Mouse (Mus musculus) neutrophil, adult 83 days (primary cell): ENCODE measurements around the gene Mrpl52. TPM values are rescaled to one million over a fixed set of nuclear protein-coding genes. Genes with fewer than 3 reads are reported as not detected.

Experiments
- total RNA-seq, 2 experiments: library from RNA; stranded (reverse); gene quantifications; one replicate each; pipeline ENCODE4 v1.2.4; 2023

The Mrpl52 gene
- 10 to 100 TPM; 38.9 to 39.9 TPM for total RNA-seq

GRCm38 (mm10) chr14:54426689-54427398, at the start of gene Mrpl52:
TSS of gene Mrpl52 (plus strand) at chr14:54426909.

GRCm38 (mm10) chr14:54417623-54418081, 9.1 kb upstream of the Mrpl52 start, which contains the start of gene Slc7a7:
TSS of gene Slc7a7 (minus strand) at chr14:54417780.

GRCm38 (mm10) chr14:54431334-54432077, 4.8 kb downstream of the Mrpl52 start, which contains the start of gene Mmp14:
TSS of gene Mmp14 (plus strand) at chr14:54431612.

GRCm38 (mm10) chr14:54463959-54464292, 37.2 kb downstream of the Mrpl52 start, which contains the start of gene Lrp10:
TSS of gene Lrp10 (plus strand) at chr14:54464137.

GRCm38 (mm10) chr14:54475941-54476844, 49.5 kb downstream of the Mrpl52 start, which contains the start of gene Rem2:
TSS of gene Rem2 (plus strand) at chr14:54476100.

Other genes with a start within 250 kb of the Mrpl52 start
- gene Dad1, start 172.8 kb upstream of the Mrpl52 start, total RNA-seq: 10 to 100 TPM; 60.7 to 65.5 TPM
- 10 to 100 TPM; 18.0 to 19.4 TPM for gene Abhd4, start 172.7 kb upstream of the Mrpl52 start, total RNA-seq
- not detected for gene Olfr49, start 142.0 kb upstream of the Mrpl52 start, total RNA-seq
- 10 to 100 TPM; 39.9 to 43.0 TPM for gene Oxa1l, start 66.1 kb upstream of the Mrpl52 start, total RNA-seq
- gene Slc7a7, start 9.1 kb upstream of the Mrpl52 start, total RNA-seq: 10 to 100 TPM; 20.7 to 26.1 TPM
- gene Mmp14, start 4.7 kb downstream of the Mrpl52 start, total RNA-seq: 1 to 10 TPM; 1.1 to 2.8 TPM
- gene Lrp10, start 37.2 kb downstream of the Mrpl52 start, total RNA-seq: 10 to 100 TPM; 82.6 to 82.9 TPM
- gene Rem2, start 49.2 kb downstream of the Mrpl52 start, total RNA-seq: under 1 TPM in 1 of 2 experiments, not detected in 1; 0.18 TPM
- gene Prmt5, start 90.6 kb downstream of the Mrpl52 start, total RNA-seq: 10 to 100 TPM; 12.8 to 13.9 TPM
- 10 to 100 TPM; 26.8 to 31.2 TPM for gene Haus4, start 127.7 kb downstream of the Mrpl52 start, total RNA-seq
- under 1 TPM; 0.20 to 0.22 TPM for gene Ajuba, start 150.6 kb downstream of the Mrpl52 start, total RNA-seq
- gene 4931414P19Rik, start 179.1 kb downstream of the Mrpl52 start, total RNA-seq: 1 to 10 TPM; 3.4 to 6.2 TPM
- gene Psmb5, start 191.1 kb downstream of the Mrpl52 start, total RNA-seq: 10 to 100 TPM; 56.3 to 74.9 TPM
- gene Psmb11, start 194.5 kb downstream of the Mrpl52 start, total RNA-seq: under 1 TPM in 1 of 2 experiments, not detected in 1; 0.07 TPM
- gene Gm17606, start 214.0 kb downstream of the Mrpl52 start, total RNA-seq: not detected
- 1 to 10 TPM; 1.9 to 3.7 TPM for gene Cdh24, start 214.5 kb downstream of the Mrpl52 start, total RNA-seq